Comparison of ENCODE assay signal across 10 mouse cellular contexts in genomic region chr17:9579401-9580371, GRCm38 (mm10).
DNase-seq lines count a peak whose midpoint lies in the region; ATAC-seq lines count a peak whose summit lies in the region.
"Had no signal": no experiment of that assay in that cellular context is flagged by ENCODE, and none has a peak within 500 bp of the region (broad histone marks: within the 10 kb centered on the region; RNA-seq: fewer than 3 reads in every experiment).

No protein-coding gene starts in this region.

- H3K9me3 ChIP-seq in embryonic facial prominence, embryonic 11.5 days (replicated peaks; ENCODE audit: control insufficient read depth, low read length): no peaks in the 10 kb centered on the region
- peaks cover 2% of the 10 kb centered on the region; the same call in 1 of the 2 replicates for H3K9me3 ChIP-seq in embryonic facial prominence, embryonic 10.5 days
- H3K9me3 ChIP-seq in hindbrain, embryonic 12.5 days (replicated peaks): no peaks in the 10 kb centered on the region
- H3K9me3 ChIP-seq in midbrain, embryonic 10.5 days (replicated peaks): peaks cover 3% of the 10 kb centered on the region; the same call in 1 of the 2 replicates
- no peaks in the 10 kb centered on the region for H3K9me3 ChIP-seq in heart, embryonic 10.5 days

- H3K27me3 ChIP-seq in embryonic facial prominence, embryonic 11.5 days (ENCODE audit: control insufficient read depth, insufficient read depth, low read length): no peaks in the 10 kb centered on the region
- H3K27me3 ChIP-seq in embryonic facial prominence, embryonic 10.5 days (replicated peaks; ENCODE audit: low read depth, poor library complexity, severe bottlenecking): no peaks in the 10 kb centered on the region
- H3K27me3 ChIP-seq in hindbrain, embryonic 12.5 days: no peaks in the 10 kb centered on the region
- no peaks in the 10 kb centered on the region for H3K27me3 ChIP-seq in midbrain, embryonic 10.5 days (ENCODE audit: low read depth, poor library complexity, severe bottlenecking)
- no peaks in the 10 kb centered on the region for H3K27me3 ChIP-seq in heart, embryonic 10.5 days (ENCODE audit: insufficient read depth, poor library complexity, severe bottlenecking)

- WGBS in embryonic facial prominence, embryonic 11.5 days: 36% methylated on average over 11 of the region's 11 CpGs
- WGBS in embryonic facial prominence, embryonic 10.5 days: 34% methylated on average over 11 of the region's 11 CpGs
- whole genome bisulfite sequencing in hindbrain, embryonic 12.5 days: 21% methylated on average over 11 of the region's 11 CpGs
- WGBS in midbrain, embryonic 10.5 days: 20% methylated on average over 11 of the region's 11 CpGs
- 36% methylated on average over 11 of the region's 11 CpGs for WGBS in heart, embryonic 10.5 days

- no peak overlapping the region for H3K9ac ChIP-seq in embryonic facial prominence, embryonic 11.5 days (replicated peaks; ENCODE audit: low read length)
- H3K9ac ChIP-seq in hindbrain, embryonic 12.5 days: no peak overlapping the region

- H3K36me3 ChIP-seq in embryonic facial prominence, embryonic 11.5 days (replicated peaks; ENCODE audit: control insufficient read depth, insufficient read depth, low read depth, low read length): no peaks in the 10 kb centered on the region
- H3K36me3 ChIP-seq in embryonic facial prominence, embryonic 10.5 days (replicated peaks): no peaks in the 10 kb centered on the region
- no peaks in the 10 kb centered on the region for H3K36me3 ChIP-seq in hindbrain, embryonic 12.5 days
- no peaks in the 10 kb centered on the region for H3K36me3 ChIP-seq in midbrain, embryonic 10.5 days
- no peaks in the 10 kb centered on the region for H3K36me3 ChIP-seq in heart, embryonic 10.5 days

- no peak overlapping the region for H3K4me3 ChIP-seq in embryonic facial prominence, embryonic 11.5 days (ENCODE audit: low read depth, low read length)
- H3K4me3 ChIP-seq in embryonic facial prominence, embryonic 10.5 days: no peak overlapping the region
- no peak overlapping the region for H3K4me3 ChIP-seq in hindbrain, embryonic 12.5 days
- H3K4me3 ChIP-seq in midbrain, embryonic 10.5 days: 0 out of 2 replicates have a peak overlapping the region, but pooled peaks have one; percentile 9
- H3K4me3 ChIP-seq in heart, embryonic 10.5 days: no peak overlapping the region

- intact Hi-C loops in heart, postnatal 14 days (cut with DNase I): no loop called here

- H3K27ac ChIP-seq in embryonic facial prominence, embryonic 11.5 days (replicated peaks; ENCODE audit: low read depth, low read length): no peak overlapping the region
- H3K27ac ChIP-seq in embryonic facial prominence, embryonic 10.5 days (replicated peaks): no peak overlapping the region
- peak overlapping the region; percentile 64 for H3K27ac ChIP-seq in hindbrain, embryonic 12.5 days
- peak overlapping the region; percentile 82 for H3K27ac ChIP-seq in midbrain, embryonic 10.5 days (replicated peaks)
- H3K27ac ChIP-seq in heart, embryonic 10.5 days: no peak overlapping the region

- H3K4me1 ChIP-seq in embryonic facial prominence, embryonic 11.5 days (ENCODE audit: control insufficient read depth, insufficient read depth, low read length): no peaks in the 10 kb centered on the region
- no peaks in the 10 kb centered on the region for H3K4me1 ChIP-seq in embryonic facial prominence, embryonic 10.5 days
- peaks cover 18% of the 10 kb centered on the region for H3K4me1 ChIP-seq in hindbrain, embryonic 12.5 days
- H3K4me1 ChIP-seq in midbrain, embryonic 10.5 days: peaks cover 39% of the 10 kb centered on the region
- H3K4me1 ChIP-seq in heart, embryonic 10.5 days: no peaks in the 10 kb centered on the region

- peak; percentile 48; the same call in 1 of the 2 replicates for ATAC-seq in embryonic facial prominence, embryonic 11.5 days (replicated peaks; ENCODE audit: insufficient number of reproducible peaks, low FRiP score, low TSS enrichment, low read depth)
- peak; percentile 91 for ATAC-seq in hindbrain, embryonic 12.5 days (ENCODE audit: low FRiP score)
- ATAC-seq: lung, postnatal 0 days had no signal

- no peak overlapping the region for H3K4me2 ChIP-seq in embryonic facial prominence, embryonic 11.5 days (ENCODE audit: low read depth, low read length)
- H3K4me2 ChIP-seq in hindbrain, embryonic 12.5 days (replicated peaks): no peak overlapping the region

- DNase-seq in embryonic facial prominence, embryonic 11.5 days (ENCODE audit: low spot score): no peak
- no peak for DNase-seq in embryonic facial prominence, embryonic 10.5 days (ENCODE audit: low spot score)
- DNase-seq in midbrain, embryonic 10.5 days (ENCODE audit: low spot score): peak; percentile 62
- peak; percentile 9 to 54 for DNase-seq in right cerebral cortex, postnatal 36 days (ENCODE audit: low spot score in 2 of 2)
- no peak for DNase-seq in heart, postnatal 14 days
- DNase-seq in heart, embryonic 10.5 days (ENCODE audit: low spot score): no peak
- DNase-seq in lung, postnatal 25 days (ENCODE audit: low spot score): no peak
- DNase-seq: kidney, adult 9 months had no signal

Comparison
In these comparisons a context has a peak if more than half of its experiments do, and no peak if none do; other contexts are left out.
1. DNase-seq: peak in midbrain, embryonic 10.5 days (single experiment) and right cerebral cortex, postnatal 36 days (2 of 2); none in embryonic facial prominence, embryonic 11.5 days (single experiment), embryonic facial prominence, embryonic 10.5 days (single experiment), heart, postnatal 14 days (0 of 2), heart, embryonic 10.5 days (single experiment) and lung, postnatal 25 days (single experiment).
2. H3K27ac ChIP-seq: peak in hindbrain, embryonic 12.5 days (single experiment) and midbrain, embryonic 10.5 days (single experiment); none in embryonic facial prominence, embryonic 11.5 days (single experiment), embryonic facial prominence, embryonic 10.5 days (single experiment) and heart, embryonic 10.5 days (single experiment).